Mouse (Mus musculus) CH12.LX (cell line): ENCODE data around the gene Tmem192. TPM values are rescaled to one million over a fixed set of nuclear protein-coding genes. Genes with fewer than 3 reads are reported as not detected.

Source experiments
- DNase-seq: peaks from one replicate; pipeline ENCODE4 v3.0.0-alpha.2; 2013; ENCODE audit errors: extremely low read depth
- H3K27ac ChIP-seq: 2 replicates; pipeline ENCODE4 v1.5.1; 2012; ENCODE audit warnings: low read depth, mild to moderate bottlenecking, control low read depth, moderate library complexity; ENCODE audit not compliant: insufficient read depth
- H3K27me3 ChIP-seq: replicated peaks from 2 replicates; pipeline ENCODE3; 2012; ENCODE audit warnings: inconsistent platforms
- H3K36me3 ChIP-seq, 2 experiments: replicated peaks in 1 of 2; 2 replicates each; pipeline versions ENCODE3 to v1.6.1; 2012; ENCODE audit warnings: inconsistent platforms in 1 of 2, low read length in 1 of 2, mild to moderate bottlenecking in 1 of 2, mixed read lengths in 1 of 2, moderate library complexity in 1 of 2; ENCODE audit not compliant: control insufficient read depth in 1 of 2, insufficient read depth in 1 of 2
- H3K4me1 ChIP-seq, 2 experiments: 2 replicates each; pipeline ENCODE4 v1.6.1; 2012; ENCODE audit warnings: inconsistent platforms in 1 of 2, moderate library complexity in 1 of 2; ENCODE audit not compliant: insufficient read depth in 2 of 2, control insufficient read depth in 1 of 2
- H3K4me2 ChIP-seq: 2 replicates; pipeline ENCODE4 v1.6.1; 2012; ENCODE audit warnings: low read depth, mild to moderate bottlenecking, control low read depth; ENCODE audit not compliant: poor library complexity, insufficient read depth, severe bottlenecking
- H3K4me3 ChIP-seq, 3 experiments: fragments of 150-350 bp in 1 of 3; sonication (generic) in 1 of 3; replicated peaks in 1 of 3; 2 replicates each; pipeline versions ENCODE3 to v1.5.1; 2011 to 2012; ENCODE audit warnings: low read depth in 2 of 3, low read length in 2 of 3, mild to moderate bottlenecking in 2 of 3, moderate library complexity in 2 of 3, control low read depth in 1 of 3, improper control_type of control experiment in 1 of 3, inconsistent platforms in 1 of 3, mixed read lengths in 1 of 3; ENCODE audit not compliant: poor library complexity in 1 of 3
- H3K79me2 ChIP-seq: replicated peaks from 2 replicates; pipeline ENCODE4 v1.6.1; 2012; ENCODE audit warnings: mild to moderate bottlenecking, moderate library complexity; ENCODE audit not compliant: control insufficient read depth, poor library complexity, insufficient read depth, severe bottlenecking; ENCODE audit errors: extremely low read depth
- H3K9ac ChIP-seq: 2 replicates; pipeline ENCODE4 v1.6.1; 2012; ENCODE audit warnings: low read depth, mild to moderate bottlenecking, control low read depth, moderate library complexity; ENCODE audit not compliant: insufficient read depth
- H3K9me3 ChIP-seq: replicated peaks from 2 replicates; pipeline ENCODE3; 2012; ENCODE audit warnings: low read length, inconsistent platforms, mixed read lengths
- BHLHE40 ChIP-seq: IDR thresholded peaks from 2 replicates; pipeline ENCODE4 v1.6.1; 2011; ENCODE audit warnings: mild to moderate bottlenecking, low read depth, low read length, improper control_type of control experiment
- CHD1 ChIP-seq: IDR thresholded peaks from 2 replicates; pipeline ENCODE4 v1.6.1; 2012; ENCODE audit warnings: low read depth, low read length, improper control_type of control experiment, inconsistent platforms
- CHD2 ChIP-seq: IDR thresholded peaks from 2 replicates; pipeline ENCODE4 v1.6.1; 2011; ENCODE audit warnings: low read length, improper control_type of control experiment
- CTCF ChIP-seq, 2 experiments: IDR thresholded peaks in 1 of 2; conservative IDR thresholded peaks in 1 of 2; 2 replicates each; pipeline ENCODE4 v1.5.1; 2011 to 2012; ENCODE audit warnings: low read depth in 2 of 2, low read length in 2 of 2, improper control_type of control experiment in 1 of 2, inconsistent platforms in 1 of 2, mild to moderate bottlenecking in 1 of 2, moderate library complexity in 1 of 2
- ELF1 ChIP-seq: IDR thresholded peaks from 2 replicates; pipeline ENCODE4 v1.6.1; 2014; ENCODE audit warnings: low read depth, mild to moderate bottlenecking, inconsistent platforms, low read length, improper control_type of control experiment
- EP300 ChIP-seq: IDR thresholded peaks from 2 replicates; pipeline ENCODE4 v1.6.1; 2011; ENCODE audit warnings: low read length, improper control_type of control experiment
- GABPA ChIP-seq: IDR thresholded peaks from 2 replicates; pipeline ENCODE4 v1.6.1; 2012; ENCODE audit warnings: low read depth, low read length, improper control_type of control experiment, inconsistent platforms; ENCODE audit not compliant: insufficient replicate concordance
- KAT2A ChIP-seq: IDR thresholded peaks from 2 replicates; pipeline ENCODE4 v1.6.1; 2012; ENCODE audit warnings: low read length, improper control_type of control experiment, inconsistent platforms; ENCODE audit not compliant: insufficient replicate concordance
- MAFK ChIP-seq: IDR thresholded peaks from 2 replicates; pipeline ENCODE4 v1.6.1; 2011; ENCODE audit warnings: low read length, improper control_type of control experiment; ENCODE audit not compliant: insufficient replicate concordance
- MAZ ChIP-seq: IDR thresholded peaks from 2 replicates; pipeline ENCODE4 v1.6.1; 2012; ENCODE audit warnings: low read depth, mild to moderate bottlenecking, inconsistent platforms, low read length, improper control_type of control experiment, moderate library complexity
- MEF2A ChIP-seq: IDR thresholded peaks from 2 replicates; pipeline ENCODE4 v1.6.1; 2014; ENCODE audit warnings: low read depth, mild to moderate bottlenecking, inconsistent platforms, low read length, improper control_type of control experiment, borderline replicate concordance
- NELFE ChIP-seq: IDR thresholded peaks from 2 replicates; pipeline ENCODE4 v1.6.1; 2011; ENCODE audit warnings: low read depth, low read length, improper control_type of control experiment
- NRF1 ChIP-seq: IDR thresholded peaks from 2 replicates; pipeline ENCODE4 v1.6.1; 2014; ENCODE audit warnings: low read depth, mild to moderate bottlenecking, inconsistent platforms, low read length, improper control_type of control experiment, moderate library complexity
- PAX5 ChIP-seq: IDR thresholded peaks from 2 replicates; pipeline ENCODE4 v1.6.1; 2012; ENCODE audit warnings: low read length, inconsistent platforms, mixed read lengths
- POLR2A ChIP-seq: IDR thresholded peaks from 2 replicates; pipeline ENCODE4 v1.6.1; 2011; ENCODE audit warnings: low read depth, mild to moderate bottlenecking, improper control_type of control experiment, low read length
- RAD21 ChIP-seq: IDR thresholded peaks from 2 replicates; pipeline ENCODE4 v1.6.1; 2011; ENCODE audit warnings: low read depth, mild to moderate bottlenecking, low read length, improper control_type of control experiment, moderate library complexity
- SMC3 ChIP-seq: IDR thresholded peaks from 2 replicates; pipeline ENCODE4 v1.6.1; 2011; ENCODE audit warnings: low read depth, low read length, improper control_type of control experiment
- TBP ChIP-seq: conservative IDR thresholded peaks from 2 replicates; pipeline ENCODE4 v1.6.1; 2011; ENCODE audit warnings: low read depth, low read length, improper control_type of control experiment
- UBTF ChIP-seq: IDR thresholded peaks from 2 replicates; pipeline ENCODE4 v1.6.1; 2012; ENCODE audit warnings: low read depth, mild to moderate bottlenecking, inconsistent platforms, low read length, improper control_type of control experiment, moderate library complexity
- USF1 ChIP-seq: IDR thresholded peaks from 2 replicates; pipeline ENCODE4 v1.6.1; 2014; ENCODE audit warnings: low read depth, mild to moderate bottlenecking, inconsistent platforms, low read length, improper control_type of control experiment
- ZC3H11A ChIP-seq: IDR thresholded peaks from 2 replicates; pipeline ENCODE4 v1.6.1; 2012; ENCODE audit warnings: low read depth, mild to moderate bottlenecking, inconsistent platforms, low read length, improper control_type of control experiment
- dilution Hi-C: fragments of 300-500 bp; cut with MboI; formaldehyde crosslinking; loops from 2 replicates; pipeline ENCODE4 v1.14.3; 2020; ENCODE audit warnings: low sequenced_read_pairs; ENCODE audit not compliant: extremely low pct_unique_long_range_greater_than_20kb, extremely low pct_ligation_motif_present
- in situ Hi-C: fragments of 300-500 bp; cut with MboI; formaldehyde crosslinking; loops from 3 replicates; pipeline ENCODE4 v1.14.3; 2019; ENCODE audit warnings: low sequenced_read_pairs, low pct_ligation_motif_present, low pct_unique_long_range_greater_than_20kb, mixed read lengths
- polyA plus RNA-seq: library from polyadenylated mRNA; unstranded; fragments of >175 nt; gene quantifications from 2 replicates; pipeline ENCODE4 v1.2.1, GENCODE M21; 2012; ENCODE audit warnings: low read depth; ENCODE audit not compliant: insufficient read length
- total RNA-seq, 2 experiments: library from RNA; depleted of rRNA; stranded (reverse); fragments of 300-350 nt in 1 of 2; fragments of >200 nt in 1 of 2; gene quantifications; 2 replicates each; pipeline ENCODE4 v1.2.3; 2012 to 2014

Tmem192 gene
- total and polyA plus RNA-seq, 3 experiments: 19.5 to 72.1 (median 20.6) TPM

GRCm38 (mm10) chr8:64916793-64917192 is 30.2 kb upstream of the Tmem192 start:
- no peak overlapping the region for H3K4me3 ChIP-seq
- dilution Hi-C loops (no loop called here), in situ Hi-C loops (no loop called here)
- H3K27ac ChIP-seq: no peak overlapping the region
- no peak for TF ChIP-seq ZC3H11A
- no peak for TF ChIP-seq PAX5
- TF ChIP-seq CHD2: no peak
- no peak for TF ChIP-seq BHLHE40
- no peak overlapping the region for H3K9ac ChIP-seq
- no peaks in the 10 kb centered on the region for H3K27me3 ChIP-seq
- H3K36me3 ChIP-seq: no peaks in the 10 kb centered on the region
- H3K4me1 ChIP-seq: no peaks in the 10 kb centered on the region
- H3K79me2 ChIP-seq: no peaks in the 10 kb centered on the region
- DNase-seq: no peak
- no peak overlapping the region for H3K4me2 ChIP-seq
- no peaks in the 10 kb centered on the region for H3K9me3 ChIP-seq

GRCm38 (mm10) chr8:64923329-64923728 is 23.7 kb upstream of the Tmem192 start:
- no peaks in the 10 kb centered on the region for H3K27me3 ChIP-seq
- no peak for DNase-seq
- no peaks in the 10 kb centered on the region for H3K79me2 ChIP-seq
- no peak overlapping the region for H3K4me2 ChIP-seq
- no peak overlapping the region for H3K4me3 ChIP-seq
- H3K9ac ChIP-seq: no peak overlapping the region
- dilution Hi-C loops: no loop called here
- in situ Hi-C loops: no loop called here
- no peak overlapping the region for H3K27ac ChIP-seq
- no peaks in the 10 kb centered on the region for H3K36me3 ChIP-seq
- no peaks in the 10 kb centered on the region for H3K4me1 ChIP-seq
- H3K9me3 ChIP-seq: no peaks in the 10 kb centered on the region
- TF ChIP-seq NRF1 (no peak), TBP (no peak), GABPA (no peak), MAFK (no peak), KAT2A (no peak), CHD1 (no peak), SMC3 (no peak), UBTF (no peak), CTCF (conservative IDR thresholded peaks at IDR 0.05 in 1 of 2, IDR thresholded peaks at IDR 0.05 in 1 of 2; ENCODE audit: low read depth in 2 of 2, low read length in 2 of 2) (no peak), RAD21 (no peak), NELFE (no peak), MEF2A (no peak)

GRCm38 (mm10) chr8:64925762-64926161 is 21.2 kb upstream of the Tmem192 start:
- in situ Hi-C loops: loop anchor here (25.0 kb wide), 2 partner anchors 88 to 188 kb away; partner anchors contain the start of gene Msmo1

More at GRCm38 (mm10) chr8:64925762-64926161, 21.2 kb upstream of the Tmem192 start:
- TF ChIP-seq ELF1 (no peak), POLR2A (no peak), MAZ (no peak), UBTF (no peak), USF1 (no peak), EP300 (no peak)
- Histone ChIP-seq H3K79me2 (no peaks in the 10 kb centered on the region), H3K9me3 (no peaks in the 10 kb centered on the region), H3K4me1 (no peaks in the 10 kb centered on the region), H3K36me3 (no peaks in the 10 kb centered on the region), H3K27ac (no peak overlapping the region), H3K4me3 (no peak overlapping the region), H3K4me2 (no peak overlapping the region), H3K27me3 (no peaks in the 10 kb centered on the region), H3K9ac (no peak overlapping the region)
- DNase-seq: no peak
- dilution Hi-C loops: no loop called here
